Mouse (Mus musculus): ENCODE measurements at regions not wholly inside any gene's neighbourhood (a gene's known extent, or its start where the extent isn't known, plus 50 kb on each side); places are given as distances from the start of the nearest gene placed in this dataset.

DNA sequence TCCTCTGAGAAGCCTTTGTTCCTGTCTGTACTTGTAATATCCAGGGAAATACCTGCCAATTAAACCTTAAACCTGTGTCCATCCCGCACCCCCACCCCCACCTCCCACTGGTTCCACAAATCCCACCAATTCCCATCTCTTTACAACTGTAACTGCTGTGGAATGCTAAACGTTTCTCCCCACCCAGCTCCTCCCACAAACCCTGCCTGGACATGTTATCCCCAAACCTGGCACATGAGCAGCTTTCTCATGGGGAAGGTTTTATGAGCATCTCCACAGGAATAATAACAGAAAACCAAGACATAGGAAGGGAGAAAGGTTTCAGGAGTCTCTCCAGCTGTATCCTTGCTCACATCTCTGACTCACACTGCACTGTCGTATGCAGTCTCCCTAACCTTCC lies 156.8 kb upstream of the Lpp start:
- ATAC-seq (ENCODE audit: low FRiP score, low TSS enrichment): no peak
- no peaks in the 10 kb centered on the region for H3K36me3 ChIP-seq (ENCODE audit: insufficient read depth, low read length)
- H3K9ac ChIP-seq (replicated peaks; ENCODE audit: low read length): no peak overlapping the region
- WGBS: 69% methylated on average over 3 of the region's 3 CpGs
- H3K4me1 ChIP-seq (ENCODE audit: insufficient read depth, low read length): 0 out of 2 replicates have a peak, but pooled peaks cover 3% of the 10 kb centered on the region
- no peak overlapping the region for H3K4me3 ChIP-seq (ENCODE audit: low read length)
- H3K27me3 ChIP-seq (ENCODE audit: insufficient read depth, low read length): no peaks in the 10 kb centered on the region
- H3K9me3 ChIP-seq (ENCODE audit: low read length): no peaks in the 10 kb centered on the region
- H3K4me2 ChIP-seq (replicated peaks; ENCODE audit: low read depth, low read length): no peak overlapping the region
- no peak overlapping the region for H3K27ac ChIP-seq (ENCODE audit: low read length)

DNA sequence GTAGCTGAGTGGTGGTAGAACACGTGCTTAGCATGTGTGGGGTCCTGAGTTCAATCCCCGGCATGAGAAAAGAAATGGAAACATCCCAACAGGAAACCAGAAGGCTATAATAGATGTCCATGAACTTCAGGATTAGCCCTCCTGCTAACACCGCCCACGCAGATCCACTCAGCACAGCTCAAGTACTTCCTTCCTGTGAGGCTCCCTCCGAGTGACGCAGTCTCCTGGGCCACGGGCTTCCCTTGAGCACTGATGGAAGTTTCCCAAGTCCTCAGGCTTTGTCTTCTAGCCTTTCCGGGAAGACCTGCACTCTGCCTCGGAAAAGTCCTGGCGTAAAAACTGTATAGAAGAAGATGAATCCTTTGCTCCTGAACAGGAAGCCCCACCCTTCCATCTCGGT lies 158.5 kb upstream of the Lpp start:
- H3K27ac ChIP-seq (ENCODE audit: low read length): no peak overlapping the region
- H3K9ac ChIP-seq (replicated peaks; ENCODE audit: low read length): no peak overlapping the region
- WGBS: 72% methylated on average over 11 of the region's 11 CpGs
- H3K4me1 ChIP-seq (ENCODE audit: insufficient read depth, low read length): 0 out of 2 replicates have a peak, but pooled peaks cover 4% of the 10 kb centered on the region
- H3K4me2 ChIP-seq (replicated peaks; ENCODE audit: low read depth, low read length): no peak overlapping the region
- no peak for ATAC-seq (ENCODE audit: low FRiP score, low TSS enrichment)
- H3K4me3 ChIP-seq (ENCODE audit: low read length): no peak overlapping the region
- no peaks in the 10 kb centered on the region for H3K36me3 ChIP-seq (ENCODE audit: insufficient read depth, low read length)
- H3K27me3 ChIP-seq (ENCODE audit: insufficient read depth, low read length): no peaks in the 10 kb centered on the region
- no peaks in the 10 kb centered on the region for H3K9me3 ChIP-seq (ENCODE audit: low read length)

DNA sequence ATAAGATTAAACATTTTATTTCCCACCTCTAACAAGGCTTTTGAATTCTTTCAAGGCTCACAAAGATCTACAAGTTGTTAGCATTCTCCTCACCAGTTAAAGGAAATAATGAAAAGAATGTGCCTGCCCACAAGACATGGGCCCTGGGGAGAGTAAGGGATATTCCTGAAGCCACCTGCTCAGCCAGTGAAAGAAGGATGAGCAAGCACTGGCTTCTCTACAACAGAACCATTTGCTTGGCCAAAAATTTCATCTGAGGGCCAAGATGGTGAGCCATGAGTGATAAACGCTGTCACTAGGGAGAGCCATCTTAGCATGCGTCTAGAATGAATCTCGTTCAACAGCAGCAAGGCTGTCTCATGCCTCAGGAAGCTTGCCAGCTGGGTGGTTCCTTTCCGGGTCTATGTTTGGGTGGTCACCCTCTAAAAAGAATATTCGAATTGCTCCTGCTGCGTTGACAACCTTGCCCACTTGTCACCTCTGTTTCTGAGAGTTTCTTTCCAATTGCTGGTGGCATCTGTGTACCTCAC lies 161.2 kb upstream of the Lpp start:
- H3K9me3 ChIP-seq (ENCODE audit: low read length): no peaks in the 10 kb centered on the region
- WGBS: 87% methylated on average over 6 of the region's 6 CpGs
- H3K4me1 ChIP-seq (ENCODE audit: insufficient read depth, low read length): 0 out of 2 replicates have a peak, but pooled peaks cover 4% of the 10 kb centered on the region
- no peak overlapping the region for H3K4me3 ChIP-seq (ENCODE audit: low read length)
- H3K27me3 ChIP-seq (ENCODE audit: insufficient read depth, low read length): no peaks in the 10 kb centered on the region; the same call in 1 of the 2 replicates
- H3K27ac ChIP-seq (ENCODE audit: low read length): no peak overlapping the region
- H3K4me2 ChIP-seq (replicated peaks; ENCODE audit: low read depth, low read length): no peak overlapping the region
- no peak overlapping the region for H3K9ac ChIP-seq (replicated peaks; ENCODE audit: low read length)
- H3K36me3 ChIP-seq (ENCODE audit: insufficient read depth, low read length): no peaks in the 10 kb centered on the region
- ATAC-seq (ENCODE audit: low FRiP score, low TSS enrichment): no peak

DNA sequence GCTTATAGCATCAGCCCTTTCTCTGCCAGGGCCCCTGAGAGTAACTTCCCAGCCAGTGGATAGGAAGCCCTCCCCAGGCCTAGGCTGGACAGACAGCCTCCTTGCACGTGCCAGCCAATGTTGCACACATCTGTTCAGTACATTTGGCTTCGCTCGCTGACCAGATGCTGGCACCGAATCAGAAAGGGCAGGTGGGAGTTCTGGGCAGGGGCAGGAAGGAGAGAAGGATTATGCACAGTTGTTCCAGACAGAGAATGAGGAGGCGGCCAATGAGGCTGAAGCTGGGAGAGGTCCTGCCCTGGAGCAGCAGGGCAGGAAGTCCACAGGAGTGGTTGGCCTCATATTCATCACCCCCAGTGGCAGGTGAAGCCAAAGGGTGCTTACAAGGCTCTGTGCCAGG lies 161.8 kb upstream of the Lpp start:
- H3K27ac ChIP-seq (ENCODE audit: low read length): no peak overlapping the region
- no peak overlapping the region for H3K9ac ChIP-seq (replicated peaks; ENCODE audit: low read length)
- no peaks in the 10 kb centered on the region; the same call in 1 of the 2 replicates for H3K27me3 ChIP-seq (ENCODE audit: insufficient read depth, low read length)
- no peak overlapping the region for H3K4me2 ChIP-seq (replicated peaks; ENCODE audit: low read depth, low read length)
- no peak for ATAC-seq (ENCODE audit: low FRiP score, low TSS enrichment)
- H3K9me3 ChIP-seq (ENCODE audit: low read length): no peaks in the 10 kb centered on the region
- no peaks in the 10 kb centered on the region for H3K36me3 ChIP-seq (ENCODE audit: insufficient read depth, low read length)
- 42% methylated on average over 5 of the region's 5 CpGs for WGBS
- no peak overlapping the region for H3K4me3 ChIP-seq (ENCODE audit: low read length)
- 0 out of 2 replicates have a peak, but pooled peaks cover 4% of the 10 kb centered on the region for H3K4me1 ChIP-seq (ENCODE audit: insufficient read depth, low read length)

DNA sequence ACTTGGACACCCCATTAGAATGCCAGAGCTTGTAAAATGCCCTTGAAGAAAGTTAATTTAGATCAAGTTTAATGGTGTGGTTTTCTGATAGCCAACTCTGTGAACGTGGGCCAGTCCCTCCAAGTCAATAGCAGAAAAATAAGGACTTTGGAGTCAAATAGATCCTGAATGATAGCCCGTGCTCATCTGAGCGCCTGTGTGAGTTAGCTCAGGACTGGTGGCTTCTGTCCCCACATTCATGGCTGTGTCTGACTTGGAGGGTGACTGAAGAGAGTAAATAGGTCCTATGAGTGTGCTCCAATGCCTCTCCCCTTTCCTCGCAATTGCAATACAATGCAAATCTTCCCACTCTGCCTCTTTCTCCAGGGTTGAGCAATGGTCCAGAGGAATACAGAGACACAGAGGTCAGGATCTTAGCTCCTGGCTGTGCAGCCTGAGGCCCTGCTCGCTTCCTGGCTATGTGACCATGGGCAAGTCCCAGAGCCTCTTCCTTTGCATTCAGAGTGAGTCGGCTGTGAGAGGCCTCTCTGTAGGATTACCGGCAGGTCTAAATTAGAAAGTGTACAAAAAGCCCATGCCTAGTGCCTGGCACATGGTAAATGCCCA lies 164.2 kb upstream of the Lpp start:
- H3K9ac ChIP-seq (replicated peaks; ENCODE audit: low read length): no peak overlapping the region
- H3K9me3 ChIP-seq (ENCODE audit: low read length): no peaks in the 10 kb centered on the region
- no peaks in the 10 kb centered on the region; the same call in 1 of the 2 replicates for H3K27me3 ChIP-seq (ENCODE audit: insufficient read depth, low read length)
- no peak for ATAC-seq (ENCODE audit: low FRiP score, low TSS enrichment)
- no peak overlapping the region for H3K4me2 ChIP-seq (replicated peaks; ENCODE audit: low read depth, low read length)
- no peak overlapping the region for H3K27ac ChIP-seq (ENCODE audit: low read length)
- H3K4me1 ChIP-seq (ENCODE audit: insufficient read depth, low read length): 0 out of 2 replicates have a peak, but pooled peaks cover 4% of the 10 kb centered on the region
- no peaks in the 10 kb centered on the region for H3K36me3 ChIP-seq (ENCODE audit: insufficient read depth, low read length)
- H3K4me3 ChIP-seq (ENCODE audit: low read length): no peak overlapping the region
- 68% methylated on average over 7 of the region's 7 CpGs for WGBS

DNA sequence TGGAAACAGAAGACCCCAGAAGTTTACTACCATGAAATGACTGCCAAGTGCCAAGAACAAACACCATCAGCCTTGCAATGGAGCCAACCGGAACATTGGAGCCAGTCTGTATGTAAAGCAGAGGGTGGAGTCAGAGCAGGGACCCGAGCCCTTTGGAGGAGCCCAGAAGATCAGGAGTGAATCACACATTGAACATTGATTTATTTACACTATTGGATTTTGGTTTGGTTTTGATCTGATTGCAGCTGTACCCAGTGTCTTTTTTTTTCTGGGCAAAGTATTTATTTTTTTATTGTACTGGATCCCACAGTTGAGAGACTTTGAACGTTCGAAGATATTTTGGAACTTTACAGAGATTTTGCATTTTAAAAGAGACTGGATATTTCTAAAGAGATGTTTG lies 167.4 kb upstream of the Lpp start:
- H3K27me3 ChIP-seq (ENCODE audit: insufficient read depth, low read length): no peaks in the 10 kb centered on the region; the same call in 1 of the 2 replicates
- no peak overlapping the region for H3K4me2 ChIP-seq (replicated peaks; ENCODE audit: low read depth, low read length)
- H3K4me1 ChIP-seq (ENCODE audit: insufficient read depth, low read length): no peaks in the 10 kb centered on the region
- WGBS: 75% methylated on average over 4 of the region's 4 CpGs
- H3K4me3 ChIP-seq (ENCODE audit: low read length): no peak overlapping the region
- no peak overlapping the region for H3K27ac ChIP-seq (ENCODE audit: low read length)
- H3K9me3 ChIP-seq (ENCODE audit: low read length): no peaks in the 10 kb centered on the region
- no peak overlapping the region for H3K9ac ChIP-seq (replicated peaks; ENCODE audit: low read length)
- no peaks in the 10 kb centered on the region for H3K36me3 ChIP-seq (ENCODE audit: insufficient read depth, low read length)
- ATAC-seq (ENCODE audit: low FRiP score, low TSS enrichment): no peak

DNA sequence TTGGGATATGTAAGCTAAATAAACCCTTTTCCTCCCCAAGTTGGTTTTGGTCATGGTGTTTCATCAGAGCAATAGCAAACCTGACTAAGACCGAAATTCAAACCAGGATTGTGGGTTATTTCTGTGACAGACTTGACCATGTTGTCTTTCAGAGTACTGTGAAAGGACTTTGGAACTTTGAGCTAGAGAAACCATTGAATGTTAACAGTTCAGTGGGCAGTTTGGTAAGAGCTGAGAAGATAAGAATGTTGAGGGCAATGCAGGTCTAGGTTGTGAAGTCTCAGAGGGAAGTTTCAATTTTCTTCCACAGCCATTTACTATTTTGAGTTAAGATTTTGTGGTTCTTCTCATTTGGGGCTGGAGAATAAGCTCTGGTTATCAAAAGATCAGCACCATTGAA lies 168.2 kb upstream of the Lpp start:
- H3K27ac ChIP-seq (ENCODE audit: low read length): no peak overlapping the region
- ATAC-seq (ENCODE audit: low FRiP score, low TSS enrichment): no peak
- 86% methylated on average over 1 of the region's 1 CpGs for WGBS
- no peaks in the 10 kb centered on the region for H3K36me3 ChIP-seq (ENCODE audit: insufficient read depth, low read length)
- no peak overlapping the region for H3K9ac ChIP-seq (replicated peaks; ENCODE audit: low read length)
- no peak overlapping the region for H3K4me3 ChIP-seq (ENCODE audit: low read length)
- H3K27me3 ChIP-seq (ENCODE audit: insufficient read depth, low read length): no peaks in the 10 kb centered on the region; the same call in 1 of the 2 replicates
- H3K4me2 ChIP-seq (replicated peaks; ENCODE audit: low read depth, low read length): no peak overlapping the region
- H3K4me1 ChIP-seq (ENCODE audit: insufficient read depth, low read length): no peaks in the 10 kb centered on the region
- no peaks in the 10 kb centered on the region for H3K9me3 ChIP-seq (ENCODE audit: low read length)

DNA sequence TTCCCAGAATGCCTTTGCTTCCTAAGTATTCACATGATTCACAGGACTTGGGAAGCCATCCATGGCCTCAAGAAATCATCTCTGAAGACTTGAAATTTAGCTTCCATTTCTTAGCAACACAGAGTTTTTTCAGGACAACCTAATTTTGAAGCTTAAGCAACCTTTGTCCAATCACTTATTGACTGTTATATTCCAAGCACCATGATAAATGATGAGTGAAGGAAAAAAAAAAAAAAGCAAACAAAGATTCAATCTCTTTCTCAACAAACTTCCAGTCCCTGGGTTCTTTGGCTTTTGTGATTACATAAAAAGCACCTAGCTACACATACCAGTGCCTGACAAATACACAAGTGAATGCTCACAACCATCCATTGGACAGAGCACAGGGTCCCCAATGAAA lies 169.4 kb upstream of the Lpp start:
- Histone ChIP-seq H3K27ac (ENCODE audit: low read length) (no peak overlapping the region), H3K27me3 (ENCODE audit: insufficient read depth, low read length) (no peaks in the 10 kb centered on the region; the same call in 1 of the 2 replicates), H3K4me1 (ENCODE audit: insufficient read depth, low read length) (no peaks in the 10 kb centered on the region), H3K4me2 (replicated peaks; ENCODE audit: low read depth, low read length) (no peak overlapping the region), H3K36me3 (ENCODE audit: insufficient read depth, low read length) (no peaks in the 10 kb centered on the region), H3K9me3 (ENCODE audit: low read length) (no peaks in the 10 kb centered on the region), H3K9ac (replicated peaks; ENCODE audit: low read length) (no peak overlapping the region), H3K4me3 (ENCODE audit: low read length) (no peak overlapping the region)
- no peak for ATAC-seq (ENCODE audit: low FRiP score, low TSS enrichment)

DNA sequence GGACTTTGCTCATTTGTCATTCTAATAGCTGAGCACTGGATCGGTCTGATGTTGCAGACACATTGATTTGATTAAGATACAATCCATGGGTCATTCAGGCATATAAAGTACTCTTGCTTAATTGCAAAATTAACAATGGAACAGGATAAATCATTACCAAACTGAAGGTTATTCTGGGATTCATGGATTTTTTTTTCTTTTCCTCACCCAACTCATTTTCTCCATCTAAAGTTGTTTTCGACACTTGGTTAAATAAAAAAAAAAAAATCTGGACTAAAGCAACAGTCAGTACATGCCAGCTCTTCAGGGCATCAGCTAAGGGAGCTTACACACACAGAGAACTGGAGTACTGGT lies 169.8 kb upstream of the Lpp start:
- no peak for ATAC-seq (ENCODE audit: low FRiP score, low TSS enrichment)
- H3K9me3 ChIP-seq (ENCODE audit: low read length): no peaks in the 10 kb centered on the region

DNA sequence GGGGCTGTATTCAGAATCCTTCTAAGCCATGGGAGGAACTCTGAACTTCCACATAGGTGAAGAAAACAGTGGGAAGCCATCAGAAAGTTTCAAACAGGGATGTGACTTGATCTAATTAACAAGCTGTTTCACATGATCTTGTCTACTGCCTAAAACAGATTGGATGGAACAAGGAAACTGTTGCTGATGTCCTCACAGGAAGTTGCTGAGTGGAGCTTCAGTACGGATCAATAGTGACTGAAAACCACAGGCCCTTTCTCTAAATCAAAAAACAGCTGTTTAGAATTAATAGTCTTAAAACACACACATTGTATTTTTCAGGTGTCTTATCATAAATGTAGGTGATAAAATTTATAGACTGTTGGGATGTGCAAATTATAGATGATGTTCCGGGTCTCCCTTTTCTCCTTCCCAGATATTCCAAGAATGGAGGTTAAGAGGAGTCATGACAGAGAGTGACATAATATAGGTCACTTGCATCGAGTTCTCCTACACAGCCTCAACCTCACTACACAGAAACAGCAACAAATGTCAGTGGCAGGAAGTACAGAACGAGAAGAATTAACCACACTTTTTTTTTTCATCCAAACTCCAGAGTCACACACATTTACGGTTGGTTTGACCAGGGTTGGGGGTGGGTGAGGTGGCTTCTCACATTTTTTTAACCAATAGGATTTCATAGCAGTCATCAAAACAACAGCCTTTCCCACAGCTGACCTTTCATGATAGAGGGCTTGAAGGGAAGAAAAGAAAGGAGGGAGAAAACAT lies 170.4 kb upstream of the Lpp start:
- no peaks in the 10 kb centered on the region for H3K36me3 ChIP-seq (ENCODE audit: insufficient read depth, low read length)
- H3K4me3 ChIP-seq (ENCODE audit: low read length): no peak overlapping the region
- no peak overlapping the region for H3K9ac ChIP-seq (replicated peaks; ENCODE audit: low read length)
- no peak overlapping the region for H3K4me2 ChIP-seq (replicated peaks; ENCODE audit: low read depth, low read length)
- no peaks in the 10 kb centered on the region; the same call in 1 of the 2 replicates for H3K4me1 ChIP-seq (ENCODE audit: insufficient read depth, low read length)
- no peak overlapping the region for H3K27ac ChIP-seq (ENCODE audit: low read length)
- ATAC-seq (ENCODE audit: low FRiP score, low TSS enrichment): no peak
- H3K27me3 ChIP-seq (ENCODE audit: insufficient read depth, low read length): no peaks in the 10 kb centered on the region
- no peaks in the 10 kb centered on the region for H3K9me3 ChIP-seq (ENCODE audit: low read length)
- WGBS: 43% methylated on average over 5 of the region's 5 CpGs

More for the DNA sequence above, 169.8 kb upstream of the Lpp start:
- H3K4me1 ChIP-seq (ENCODE audit: insufficient read depth, low read length): no peaks in the 10 kb centered on the region; the same call in 1 of the 2 replicates
- no peaks in the 10 kb centered on the region for H3K36me3 ChIP-seq (ENCODE audit: insufficient read depth, low read length)
- H3K4me2 ChIP-seq (replicated peaks; ENCODE audit: low read depth, low read length): no peak overlapping the region
- WGBS: 42% methylated on average over 2 of the region's 2 CpGs
- H3K27ac ChIP-seq (ENCODE audit: low read length): no peak overlapping the region
- H3K9ac ChIP-seq (replicated peaks; ENCODE audit: low read length): no peak overlapping the region
- H3K27me3 ChIP-seq (ENCODE audit: insufficient read depth, low read length): no peaks in the 10 kb centered on the region; the same call in 1 of the 2 replicates
- no peak overlapping the region for H3K4me3 ChIP-seq (ENCODE audit: low read length)

Data from kidney, embryonic 16.5 days (tissue).